Mouse (Mus musculus): ENCODE measurements around the gene Casp3. TPM values are rescaled to one million over a fixed set of nuclear protein-coding genes. Genes with fewer than 3 reads are reported as not detected.

Gene Casp3
- polyA plus RNA-seq (2014; fragmentation: Illumina TruSeq; extraction: RNeasy Lipid Tissue Mini Kit (QIAGEN cat#74804); ENCODE audit: low replicate concordance), result 498 TPM

GRCm38 (mm10) chr8:46616879-46617689 lies at the start of gene Casp3, which contains the start of gene Primpol:
Gene Casp3 (plus strand): TSS chr8:46617291.
Gene Primpol (minus strand): TSS chr8:46617212.

Other genes with a start within 250 kb of the Casp3 start
- 81.5 TPM for gene Acsl1, start 146.3 kb upstream of the Casp3 start, polyA plus RNA-seq (2014; fragmentation: Illumina TruSeq; extraction: RNeasy Lipid Tissue Mini Kit (QIAGEN cat#74804); ENCODE audit: low replicate concordance)
- gene Cenpu, start 65.3 kb upstream of the Casp3 start, polyA plus RNA-seq (2014; fragmentation: Illumina TruSeq; extraction: RNeasy Lipid Tissue Mini Kit (QIAGEN cat#74804); ENCODE audit: low replicate concordance), result 23.2 TPM
- 27.3 TPM for gene Primpol, start 79 bp upstream of the Casp3 start, polyA plus RNA-seq (2014; fragmentation: Illumina TruSeq; extraction: RNeasy Lipid Tissue Mini Kit (QIAGEN cat#74804); ENCODE audit: low replicate concordance)
- 346 TPM for gene Irf2, start 122.4 kb downstream of the Casp3 start, polyA plus RNA-seq (2014; fragmentation: Illumina TruSeq; extraction: RNeasy Lipid Tissue Mini Kit (QIAGEN cat#74804); ENCODE audit: low replicate concordance)